Mouse (Mus musculus) CH12.LX (cell line): ENCODE results near the gene Ppp1r32.

ENCODE experiments used
- BHLHE40 ChIP-seq: IDR thresholded peaks from 2 replicates; pipeline ENCODE4 v1.6.1; 2011; ENCODE audit warnings: mild to moderate bottlenecking, low read depth, low read length, improper control_type of control experiment
- CTCF ChIP-seq, 2 experiments: IDR thresholded peaks in 1 of 2; conservative IDR thresholded peaks in 1 of 2; 2 replicates each; pipeline ENCODE4 v1.5.1; 2011 to 2012; ENCODE audit warnings: low read depth in 2 of 2, low read length in 2 of 2, improper control_type of control experiment in 1 of 2, inconsistent platforms in 1 of 2, mild to moderate bottlenecking in 1 of 2, moderate library complexity in 1 of 2
- E2F4 ChIP-seq: IDR thresholded peaks from 2 replicates; pipeline ENCODE4 v1.6.1; 2011; ENCODE audit warnings: low read depth, low read length, improper control_type of control experiment; ENCODE audit not compliant: insufficient replicate concordance
- EP300 ChIP-seq: IDR thresholded peaks from 2 replicates; pipeline ENCODE4 v1.6.1; 2011; ENCODE audit warnings: low read length, improper control_type of control experiment
- HCFC1 ChIP-seq: IDR thresholded peaks from 2 replicates; pipeline ENCODE4 v1.6.1; 2012; ENCODE audit warnings: low read depth, mild to moderate bottlenecking, inconsistent platforms, low read length, improper control_type of control experiment
- MAFK ChIP-seq: IDR thresholded peaks from 2 replicates; pipeline ENCODE4 v1.6.1; 2011; ENCODE audit warnings: low read length, improper control_type of control experiment; ENCODE audit not compliant: insufficient replicate concordance
- POLR2A ChIP-seq: IDR thresholded peaks from 2 replicates; pipeline ENCODE4 v1.6.1; 2011; ENCODE audit warnings: low read depth, mild to moderate bottlenecking, improper control_type of control experiment, low read length
- POLR2AphosphoS2 ChIP-seq: IDR thresholded peaks from 2 replicates; pipeline ENCODE4 v1.6.1; 2011; ENCODE audit warnings: low read depth, low read length, improper control_type of control experiment
- RCOR1 ChIP-seq: conservative IDR thresholded peaks from 2 replicates; pipeline ENCODE4 v1.6.1; 2012; ENCODE audit warnings: low read depth, mild to moderate bottlenecking, inconsistent platforms, low read length, improper control_type of control experiment
- TBP ChIP-seq: conservative IDR thresholded peaks from 2 replicates; pipeline ENCODE4 v1.6.1; 2011; ENCODE audit warnings: low read depth, low read length, improper control_type of control experiment
- USF1 ChIP-seq: IDR thresholded peaks from 2 replicates; pipeline ENCODE4 v1.6.1; 2014; ENCODE audit warnings: low read depth, mild to moderate bottlenecking, inconsistent platforms, low read length, improper control_type of control experiment
- ZC3H11A ChIP-seq: IDR thresholded peaks from 2 replicates; pipeline ENCODE4 v1.6.1; 2012; ENCODE audit warnings: low read depth, mild to moderate bottlenecking, inconsistent platforms, low read length, improper control_type of control experiment

DNA sequence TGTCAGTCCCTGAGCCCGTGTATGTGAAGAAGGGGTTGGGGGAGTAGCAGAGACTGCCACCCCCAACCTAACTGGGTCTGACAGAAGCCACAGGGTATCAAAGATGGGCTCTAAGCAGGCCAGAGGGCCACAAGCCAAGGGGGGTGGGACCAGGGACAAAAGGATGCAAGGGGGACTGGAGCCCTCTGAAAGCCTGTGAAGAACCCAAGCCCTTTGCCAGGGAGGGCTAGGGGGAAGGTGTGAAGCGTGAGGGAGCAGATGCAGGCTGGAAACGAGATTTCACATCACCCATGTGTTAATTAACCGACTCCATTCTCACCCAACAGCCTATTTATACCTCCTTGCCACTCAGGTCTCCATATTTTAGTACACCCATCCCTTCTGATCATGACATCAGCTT, 50.9 kb downstream of the Ppp1r32 start:
- TF ChIP-seq CTCF (conservative IDR thresholded peaks at IDR 0.05 in 1 of 2, IDR thresholded peaks at IDR 0.05 in 1 of 2; ENCODE audit: low read depth in 2 of 2, low read length in 2 of 2), result no peak
- TF ChIP-seq POLR2A, result no peak
- no peak for TF ChIP-seq E2F4
- no peak for TF ChIP-seq RCOR1
- no peak for TF ChIP-seq USF1
- no peak for TF ChIP-seq EP300
- no peak for TF ChIP-seq POLR2AphosphoS2
- no peak for TF ChIP-seq BHLHE40
- no peak for TF ChIP-seq ZC3H11A
- no peak for TF ChIP-seq MAFK
- TF ChIP-seq HCFC1, result no peak
- TF ChIP-seq TBP, result no peak
